Mouse (Mus musculus) C2C12 (cell line): ENCODE measurements around the gene Tnfaip8l1. TPM values are rescaled to one million over a fixed set of nuclear protein-coding genes. Genes with fewer than 3 reads are reported as not detected.

Source experiments
- H3K27me3 ChIP-seq: one replicate; pipeline ENCODE4 v1.6.1; 2011; ENCODE audit not compliant: control insufficient read depth, insufficient read depth, insufficient read length
- H3K36me3 ChIP-seq: one replicate; pipeline ENCODE4 v1.6.1; 2011; ENCODE audit not compliant: control insufficient read depth, insufficient read depth
- H3K4me3 ChIP-seq: one replicate; pipeline ENCODE4 v1.5.1; 2011; ENCODE audit warnings: mild to moderate bottlenecking, control low read depth; ENCODE audit not compliant: poor library complexity, insufficient read depth, severe bottlenecking
- H3K79me2 ChIP-seq: one replicate; pipeline ENCODE4 v1.6.1; 2011; ENCODE audit not compliant: control insufficient read depth, insufficient read depth
- H3K79me3 ChIP-seq: one replicate; pipeline ENCODE4 v1.6.1; 2011; ENCODE audit warnings: low read depth, control low read depth
- H3ac ChIP-seq: one replicate; pipeline ENCODE3; 2011; ENCODE audit warnings: low read depth; ENCODE audit not compliant: control insufficient read depth, insufficient read length
- CEBPB ChIP-seq: IDR thresholded peaks from one replicate; pipeline ENCODE4 v1.6.1; 2011; ENCODE audit warnings: low read depth, mild to moderate bottlenecking, control low read depth, moderate library complexity
- CTCF ChIP-seq: IDR thresholded peaks from one replicate; pipeline ENCODE4 v1.5.1; 2011; ENCODE audit not compliant: control insufficient read depth, insufficient read depth, insufficient read length
- FOSL1 ChIP-seq: IDR thresholded peaks from one replicate; pipeline ENCODE4 v1.8.0; 2011; ENCODE audit warnings: mild to moderate bottlenecking, low read length; ENCODE audit not compliant: poor library complexity, insufficient read depth, severe bottlenecking
- MAX ChIP-seq: IDR thresholded peaks from one replicate; pipeline ENCODE4 v1.6.1; 2011; ENCODE audit warnings: mild to moderate bottlenecking, control low read depth
- MYOD1 ChIP-seq: IDR thresholded peaks from one replicate; pipeline ENCODE4 v1.6.1; 2011; ENCODE audit warnings: low read depth; ENCODE audit not compliant: control insufficient read depth, insufficient read length
- MYOG ChIP-seq: IDR thresholded peaks from one replicate; pipeline ENCODE4 v1.6.1; 2011; ENCODE audit not compliant: control insufficient read depth, insufficient read length; ENCODE audit errors: extremely low read depth
- USF1 ChIP-seq: IDR thresholded peaks from one replicate; pipeline ENCODE4 v1.6.1; 2011; ENCODE audit warnings: low read depth, mild to moderate bottlenecking, control low read depth, moderate library complexity
- polyA plus RNA-seq: library from polyadenylated mRNA; unstranded; fragments of >200 nt; fragmentation: generic; extraction: Trizol; gene quantifications from one replicate; pipeline ENCODE4 v1.2.1, GENCODE M21; 2012; ENCODE audit warnings: missing spikeins

The Tnfaip8l1 gene
- polyA plus RNA-seq, 1 experiment: 2.3 TPM

GRCm38 (mm10) chr17:56206276-56206884 is 44.1 kb downstream of the Tnfaip8l1 start:
- H3K36me3 ChIP-seq: peaks cover 75% of the 10 kb centered on the region
- no peak for TF ChIP-seq FOSL1
- TF ChIP-seq CEBPB: no peak
- TF ChIP-seq MAX: no peak
- no peak for TF ChIP-seq USF1
- no peak for TF ChIP-seq MYOG
- no peak for TF ChIP-seq CTCF
- no peak for TF ChIP-seq MYOD1
- no peak overlapping the region for H3ac ChIP-seq
- no peaks in the 10 kb centered on the region for H3K27me3 ChIP-seq
- H3K79me2 ChIP-seq: no peaks in the 10 kb centered on the region
- H3K79me3 ChIP-seq: no peaks in the 10 kb centered on the region
- no peak overlapping the region for H3K4me3 ChIP-seq

- Histone ChIP-seq H3K79me3 (no peaks in the 10 kb centered on the region), H3K79me2 (no peaks in the 10 kb centered on the region), H3K36me3 (peaks cover 78% of the 10 kb centered on the region), H3K4me3 (no peak overlapping the region), H3K27me3 (no peaks in the 10 kb centered on the region), H3ac (no peak overlapping the region)
- TF ChIP-seq FOSL1: no peak
- TF ChIP-seq MYOG: no peak
- TF ChIP-seq CTCF: no peak
Observed at GRCm38 (mm10) chr17:56206986-56207674, 44.9 kb downstream of the Tnfaip8l1 start.

- Histone ChIP-seq H3ac (no peak overlapping the region), H3K79me3 (no peaks in the 10 kb centered on the region), H3K27me3 (no peaks in the 10 kb centered on the region), H3K36me3 (peaks cover 71% of the 10 kb centered on the region), H3K4me3 (no peak overlapping the region), H3K79me2 (peaks cover 7% of the 10 kb centered on the region)
- TF ChIP-seq MYOG: no peak
- no peak for TF ChIP-seq FOSL1
- TF ChIP-seq USF1: no peak
- TF ChIP-seq CTCF: no peak
- no peak for TF ChIP-seq MYOD1
- no peak for TF ChIP-seq MAX
- no peak for TF ChIP-seq CEBPB
Observed at GRCm38 (mm10) chr17:56207963-56208530, 45.8 kb downstream of the Tnfaip8l1 start.

DNA sequence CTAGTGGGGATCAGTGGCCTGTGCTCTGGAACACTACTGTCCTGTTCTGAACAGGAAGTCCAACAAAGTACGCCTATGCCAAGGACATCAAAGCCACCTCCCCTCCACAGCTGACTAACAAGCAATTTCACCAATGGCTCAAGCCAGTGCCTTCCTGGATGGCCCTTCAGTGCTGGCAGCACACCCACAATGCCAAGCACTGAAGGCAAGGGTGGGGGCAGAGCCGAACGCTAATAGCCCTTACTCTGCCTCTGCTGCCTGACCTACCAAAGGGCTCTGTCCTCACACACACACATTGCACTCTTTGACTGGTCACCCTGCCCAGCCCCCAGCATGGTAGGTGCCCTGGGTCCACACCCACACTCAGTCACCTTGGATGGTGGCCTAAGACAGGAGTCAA is 46.5 kb downstream of the Tnfaip8l1 start:
- Histone ChIP-seq H3K4me3 (no peak overlapping the region), H3K36me3 (peaks cover 64% of the 10 kb centered on the region), H3K79me2 (peaks cover 13% of the 10 kb centered on the region), H3K79me3 (no peaks in the 10 kb centered on the region), H3K27me3 (no peaks in the 10 kb centered on the region), H3ac (no peak overlapping the region)
- TF ChIP-seq MYOD1 (no peak), MAX (no peak), CEBPB (no peak), MYOG (no peak), FOSL1 (no peak), USF1 (no peak), CTCF (no peak)

DNA sequence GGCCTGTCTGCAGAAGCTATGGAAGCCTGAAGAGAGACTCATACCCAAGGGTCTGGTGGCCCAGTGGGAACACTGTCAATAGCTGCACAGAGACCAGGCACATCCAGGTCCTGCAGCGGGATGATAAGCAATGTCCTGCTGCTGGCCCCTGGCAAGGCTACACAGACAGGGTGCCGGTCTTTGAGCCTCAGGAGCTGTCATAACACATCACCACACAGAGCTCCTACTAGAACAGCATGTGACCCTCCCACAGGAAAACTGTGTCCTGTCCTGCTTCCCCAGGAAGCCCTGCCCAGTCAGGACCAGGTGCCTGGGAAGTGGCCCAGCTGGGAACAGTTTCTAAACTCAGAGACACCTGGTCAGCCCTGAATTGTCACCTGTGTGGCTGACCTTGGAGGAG is 48.8 kb downstream of the Tnfaip8l1 start:
- Histone ChIP-seq H3K4me3 (no peak overlapping the region), H3K27me3 (no peaks in the 10 kb centered on the region), H3K79me2 (peaks cover 35% of the 10 kb centered on the region), H3K36me3 (peaks cover 44% of the 10 kb centered on the region), H3ac (no peak overlapping the region), H3K79me3 (peaks cover 5% of the 10 kb centered on the region)
- no peak for TF ChIP-seq MYOD1
- TF ChIP-seq CTCF: no peak
- TF ChIP-seq MAX: no peak
- TF ChIP-seq CEBPB: no peak
- TF ChIP-seq FOSL1: no peak
- no peak for TF ChIP-seq MYOG
- TF ChIP-seq USF1: no peak
